Mouse (Mus musculus) lung, postnatal 0 days (tissue): Measurements from ENCODE around the gene Mfsd4b3. TPM values are rescaled to one million over a fixed set of nuclear protein-coding genes. Genes with fewer than 3 reads are reported as not detected.

ENCODE experiments used
- ATAC-seq: fragments of 200-750 bp; cut with Nextera tagmentation; 2 replicates; pipeline ENCODE4 v1.8.0; 2017; ENCODE audit warnings: moderate library complexity
- DNase-seq: peaks from one replicate; pipeline ENCODE4 v3.0.0-alpha.2; 2016; ENCODE audit warnings: low spot score
- H3K27ac ChIP-seq: fragments of 300-500 bp; sonication (generic); 2 replicates; pipeline ENCODE4 v1.5.1; 2014; ENCODE audit warnings: antibody characterized with exemption, mild to moderate bottlenecking, low read length, mixed read lengths
- H3K27me3 ChIP-seq: fragments of 300-500 bp; sonication (generic); replicated peaks from 2 replicates; pipeline ENCODE4 v1.6.1; 2014; ENCODE audit warnings: low read length, mixed read lengths; ENCODE audit not compliant: insufficient read depth
- H3K36me3 ChIP-seq: fragments of 300-500 bp; sonication (generic); 2 replicates; pipeline ENCODE4 v1.6.1; 2014; ENCODE audit warnings: low read length, mixed read lengths; ENCODE audit not compliant: insufficient read depth
- H3K4me1 ChIP-seq: fragments of 300-500 bp; sonication (generic); 2 replicates; pipeline ENCODE4 v1.6.1; 2014; ENCODE audit warnings: antibody characterized with exemption, low read depth, low read length, mixed read lengths; ENCODE audit not compliant: insufficient read depth
- H3K4me2 ChIP-seq: fragments of 300-500 bp; sonication (generic); replicated peaks from 2 replicates; pipeline ENCODE4 v1.6.1; 2014; ENCODE audit warnings: low read depth, mild to moderate bottlenecking, low read length, moderate library complexity, mixed read lengths
- H3K4me3 ChIP-seq: fragments of 300-500 bp; sonication (generic); 2 replicates; pipeline ENCODE4 v1.5.1; 2014; ENCODE audit warnings: low read depth, low read length
- H3K9ac ChIP-seq: fragments of 300-500 bp; sonication (generic); replicated peaks from 2 replicates; pipeline ENCODE4 v1.6.1; 2014; ENCODE audit warnings: low read depth, mild to moderate bottlenecking
- H3K9me3 ChIP-seq: fragments of 300-500 bp; sonication (generic); 2 replicates; pipeline ENCODE4 v1.6.1; 2016; ENCODE audit warnings: low read length, mixed read lengths
- CTCF ChIP-seq: IDR thresholded peaks from 2 replicates; pipeline ENCODE4 v1.5.1; 2016; ENCODE audit warnings: antibody characterized with exemption, mild to moderate bottlenecking
- EP300 ChIP-seq: IDR thresholded peaks from 2 replicates; pipeline ENCODE4 v1.6.1; 2016; ENCODE audit warnings: antibody characterized with exemption, mild to moderate bottlenecking, control low read depth
- WGBS: fragments of 180-500 bp; shearing (Covaris S2); extraction: QIAGEN DNeasy Blood & Tissue Kit; methylation state at CpG from one replicate; pipeline ENCODE4 v1.1.7; 2014; 5-methylcytosine and 5-hydroxymethylcytosine counted together
- polyA plus RNA-seq: library from polyadenylated mRNA; unstranded; fragments of >200 nt; fragmentation: Nextera tagmentation; extraction: Ambion mirVana; gene quantifications from 2 replicates; pipeline ENCODE4 v1.2.1, GENCODE M21; 2015

The Mfsd4b3 gene
- polyA plus RNA-seq, 1 experiment from 2014 or later: 0.55 TPM

- H3K27ac ChIP-seq: no peak overlapping the region
- no peak overlapping the region for H3K4me3 ChIP-seq
- WGBS: 79% methylated on average over 3 of the region's 3 CpGs
- no peaks in the 10 kb centered on the region for H3K9me3 ChIP-seq
- TF ChIP-seq CTCF: no peak
- TF ChIP-seq EP300: no peak
- H3K27me3 ChIP-seq: no peaks in the 10 kb centered on the region
- ATAC-seq (no peak; the same call in 1 of the 2 replicates), DNase-seq (peak; percentile 46)
- H3K4me2 ChIP-seq: no peak overlapping the region
- no peak overlapping the region for H3K9ac ChIP-seq
- no peaks in the 10 kb centered on the region for H3K4me1 ChIP-seq
- no peaks in the 10 kb centered on the region for H3K36me3 ChIP-seq
These were observed 7.6 kb upstream of the Mfsd4b3 start for GRCm38 (mm10) chr10:39967512-39967911.

- H3K4me1 ChIP-seq: peaks cover 6% of the 10 kb centered on the region; the same call in 1 of the 2 replicates
- no peak overlapping the region for H3K4me3 ChIP-seq
- TF ChIP-seq CTCF (no peak), EP300 (no peak)
- no peaks in the 10 kb centered on the region for H3K9me3 ChIP-seq
- no peak overlapping the region for H3K27ac ChIP-seq
- no peaks in the 10 kb centered on the region for H3K36me3 ChIP-seq
- no peak overlapping the region for H3K4me2 ChIP-seq
- H3K27me3 ChIP-seq: no peaks in the 10 kb centered on the region
- H3K9ac ChIP-seq: no peak overlapping the region
- no peak for ATAC-seq
- 26% methylated on average over 1 of the region's 1 CpGs for WGBS
- DNase-seq: no peak
These were observed 2.0 kb upstream of the Mfsd4b3 start for GRCm38 (mm10) chr10:39961906-39962305.

GRCm38 (mm10) chr10:39960441-39960822 lies 479 bp upstream of the Mfsd4b3 start:
- Histone ChIP-seq H3K9me3 (no peaks in the 10 kb centered on the region), H3K36me3 (no peaks in the 10 kb centered on the region), H3K27me3 (no peaks in the 10 kb centered on the region), H3K27ac (no peak overlapping the region), H3K4me2 (peak overlapping the region; percentile 79), H3K4me3 (peak overlapping the region; percentile 44; the same call in 1 of the 2 replicates), H3K4me1 (peaks cover 6% of the 10 kb centered on the region; the same call in 1 of the 2 replicates), H3K9ac (no peak overlapping the region)
- no peak for DNase-seq
- no peak for TF ChIP-seq CTCF
- no peak for TF ChIP-seq EP300
- 43% methylated on average over 11 of the region's 11 CpGs for WGBS
- ATAC-seq: peak; percentile 34

GRCm38 (mm10) chr10:39958266-39958665 lies 1.7 kb downstream of the Mfsd4b3 start:
- Histone ChIP-seq H3K4me3 (no peak overlapping the region), H3K27me3 (no peaks in the 10 kb centered on the region), H3K4me1 (peaks cover 6% of the 10 kb centered on the region; the same call in 1 of the 2 replicates), H3K36me3 (no peaks in the 10 kb centered on the region), H3K9ac (no peak overlapping the region), H3K27ac (no peak overlapping the region), H3K9me3 (no peaks in the 10 kb centered on the region), H3K4me2 (no peak overlapping the region)
- DNase-seq (peak; percentile 41), ATAC-seq (no peak)
- TF ChIP-seq CTCF: peak; percentile 53
- TF ChIP-seq EP300: no peak
- WGBS: 71% methylated on average over 4 of the region's 4 CpGs

- H3K4me3 ChIP-seq: no peak overlapping the region
- no peak for ATAC-seq
- no peak for TF ChIP-seq EP300
- TF ChIP-seq CTCF: no peak
- DNase-seq: no peak
- H3K4me1 ChIP-seq: peaks cover 6% of the 10 kb centered on the region; the same call in 1 of the 2 replicates
- no peak overlapping the region for H3K9ac ChIP-seq
- 55% methylated on average over 2 of the region's 2 CpGs for WGBS
- H3K27me3 ChIP-seq: no peaks in the 10 kb centered on the region
- no peaks in the 10 kb centered on the region for H3K36me3 ChIP-seq
- H3K4me2 ChIP-seq: no peak overlapping the region
- no peak overlapping the region for H3K27ac ChIP-seq
- H3K9me3 ChIP-seq: no peaks in the 10 kb centered on the region
These were observed 3.5 kb downstream of the Mfsd4b3 start for GRCm38 (mm10) chr10:39956340-39956878.

GRCm38 (mm10) chr10:39955163-39955562 lies 4.8 kb downstream of the Mfsd4b3 start:
- Histone ChIP-seq H3K9ac (no peak overlapping the region), H3K4me1 (peaks cover 6% of the 10 kb centered on the region; the same call in 1 of the 2 replicates), H3K4me2 (no peak overlapping the region), H3K4me3 (no peak overlapping the region), H3K9me3 (no peaks in the 10 kb centered on the region), H3K36me3 (no peaks in the 10 kb centered on the region), H3K27me3 (no peaks in the 10 kb centered on the region), H3K27ac (no peak overlapping the region)
- TF ChIP-seq CTCF (no peak), EP300 (no peak)
- no peak for DNase-seq
- ATAC-seq: no peak
- WGBS: 65% methylated on average over 2 of the region's 2 CpGs
